Mouse (Mus musculus) left cerebral cortex, postnatal 36 days (tissue): ENCODE measurements around the gene Ofcc1. TPM values are rescaled to one million over a fixed set of nuclear protein-coding genes. Genes with fewer than 3 reads are reported as not detected.

ENCODE experiments used
- DNase-seq, 2 experiments: peaks; one replicate each; pipeline ENCODE4 v3.0.0; 2021 to 2022; ENCODE audit warnings: low spot score in 2 of 2, mixed read lengths in 1 of 2
- intact Hi-C: fragments of 180-260 bp; cut with DNase I; formaldehyde crosslinking; loops from one replicate; pipeline ENCODE4 v1.15.1; 2025
- total RNA-seq, 2 experiments: library from RNA; stranded (reverse); gene quantifications; 2 replicates each; pipeline ENCODE4 v1.2.3; 2021

Gene Ofcc1
- total RNA-seq, 2 experiments from 2014 or later: not detected

DNA sequence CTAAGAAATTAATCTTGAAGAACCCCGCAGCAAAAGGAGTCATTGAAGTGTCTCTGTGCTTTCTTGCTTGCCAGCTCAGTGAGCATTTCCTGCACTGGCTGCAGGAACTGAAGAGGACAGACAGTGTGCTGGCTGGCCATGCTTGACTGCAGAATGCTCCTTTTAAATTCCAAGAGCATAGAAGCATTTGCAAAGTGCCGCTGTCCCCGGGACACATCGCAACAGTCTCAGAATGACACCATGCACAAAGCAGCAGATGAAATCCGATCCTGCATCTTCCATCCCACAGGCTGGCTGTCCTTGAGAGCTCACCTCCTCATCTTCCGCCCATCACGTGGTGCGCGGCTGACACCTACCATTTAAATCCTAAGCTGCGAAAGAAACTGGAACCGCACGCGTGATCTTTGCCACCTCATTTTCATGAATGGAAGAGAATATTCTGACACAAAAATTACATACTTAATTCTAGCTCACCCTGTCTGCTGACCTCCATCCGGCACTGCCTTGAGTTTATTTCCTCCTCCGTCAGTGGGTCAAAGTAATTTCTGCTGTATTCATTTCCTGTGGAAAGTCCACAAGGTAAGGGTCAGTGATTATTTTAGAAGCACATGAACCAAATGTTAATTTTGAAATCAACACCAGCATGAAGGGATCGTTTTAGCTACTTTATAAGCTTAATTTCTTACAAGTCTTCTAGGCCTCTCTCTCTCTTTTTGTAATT lies 98.0 kb downstream of the Ofcc1 start:
- intact Hi-C loops: no loop called here
- DNase-seq: no peak

DNA sequence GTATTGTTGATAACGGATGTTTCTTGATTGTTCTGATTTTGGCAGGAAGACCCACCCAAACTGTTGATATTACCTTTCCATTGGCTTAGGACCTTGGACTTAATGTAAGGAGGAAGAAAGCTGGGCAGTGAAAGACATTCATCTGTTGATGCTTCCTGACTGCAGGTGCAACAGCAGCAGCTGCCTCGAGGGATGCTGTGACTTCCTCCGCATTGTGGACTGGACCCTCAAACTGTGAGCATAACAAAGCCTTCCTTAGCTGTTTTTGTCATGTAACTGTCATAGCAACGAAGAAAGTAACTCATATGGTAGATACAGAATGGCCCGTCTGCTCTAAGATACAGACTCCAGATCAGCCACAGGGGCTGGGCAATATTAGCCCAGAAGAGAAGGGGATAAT lies 102.5 kb downstream of the Ofcc1 start:
- intact Hi-C loops: no loop called here
- DNase-seq: no peak

DNA sequence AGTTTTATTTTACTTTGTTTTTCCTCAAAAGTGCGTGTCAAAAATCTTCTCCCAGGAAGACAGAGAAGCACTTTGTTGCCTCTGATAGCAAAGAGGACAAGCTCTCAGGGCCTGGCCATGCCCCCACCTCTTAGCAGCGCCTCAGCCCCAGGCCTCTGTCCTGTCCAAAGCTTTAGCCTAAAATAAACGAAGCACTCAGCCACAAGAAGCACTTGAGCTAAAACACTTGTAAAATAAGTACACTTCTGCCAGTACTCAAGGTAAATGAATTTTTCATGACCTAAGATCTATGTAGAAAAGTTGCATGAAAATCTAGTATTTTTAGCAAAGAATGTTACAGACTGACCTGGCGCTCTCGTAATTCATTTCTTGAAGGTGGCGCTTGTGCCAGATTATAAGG lies 117.4 kb downstream of the Ofcc1 start:
- intact Hi-C loops: no loop called here
- no peak for DNase-seq

DNA sequence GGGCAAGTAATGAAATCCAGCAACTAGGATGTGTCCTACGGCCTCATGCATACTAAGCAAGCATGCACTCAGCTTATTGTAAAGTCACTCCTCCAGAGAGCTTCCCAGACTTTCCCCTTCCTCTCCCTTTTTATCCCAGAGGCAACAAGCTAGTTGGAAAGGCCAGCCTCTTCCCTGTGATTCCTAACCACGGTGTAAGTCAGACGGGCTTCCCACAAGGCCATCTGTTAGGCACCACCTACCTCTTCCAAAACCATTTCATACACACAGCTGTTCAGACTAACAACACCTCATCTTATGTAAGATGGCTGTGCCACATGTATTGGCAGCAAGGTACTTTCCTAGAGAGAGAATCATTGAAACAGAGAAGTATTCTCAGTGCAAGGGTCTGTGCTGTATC lies 124.9 kb downstream of the Ofcc1 start:
- intact Hi-C loops: no loop called here

DNA sequence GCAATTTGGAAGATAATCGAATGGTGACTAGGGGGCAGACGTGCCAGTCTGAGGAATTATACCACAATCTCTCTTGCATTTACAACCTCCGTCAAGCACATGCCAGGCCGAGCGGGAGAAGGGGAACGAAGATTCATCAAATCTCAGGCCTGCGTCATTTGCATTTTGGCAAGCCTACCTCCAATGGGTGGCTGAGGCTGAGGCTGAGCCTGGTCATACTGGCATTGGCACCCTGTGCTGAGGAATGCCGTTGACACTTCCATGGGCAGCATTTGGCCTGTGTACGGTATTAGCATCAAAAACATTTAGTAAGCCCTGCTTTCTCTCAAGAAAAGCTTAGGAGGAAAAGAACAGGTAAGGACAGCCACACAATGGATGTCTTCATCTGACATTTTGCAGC lies 152.9 kb downstream of the Ofcc1 start:
- DNase-seq: no peak
- intact Hi-C loops: no loop called here

More for the DNA sequence above, 124.9 kb downstream of the Ofcc1 start:
- DNase-seq: peak; percentile 7 to 13

DNA sequence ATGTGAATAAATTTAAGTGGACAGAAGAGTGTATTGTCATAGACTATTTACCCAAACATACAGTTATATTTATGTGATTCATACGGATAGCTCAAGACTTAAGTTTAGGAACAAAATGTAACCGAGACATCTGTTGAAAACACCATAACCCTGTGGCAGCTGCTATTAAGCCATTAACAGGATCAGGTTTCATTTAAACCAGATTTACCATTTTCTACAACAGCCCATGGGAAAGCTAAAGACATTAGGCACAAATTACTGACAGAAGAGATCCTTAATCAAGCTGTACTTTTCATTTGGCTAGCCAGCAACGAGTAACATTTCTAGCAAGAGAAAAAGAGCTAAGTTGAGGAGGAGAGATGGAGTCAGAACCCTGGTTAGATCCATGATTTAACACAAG lies 179.5 kb downstream of the Ofcc1 start:
- intact Hi-C loops: no loop called here

DNA sequence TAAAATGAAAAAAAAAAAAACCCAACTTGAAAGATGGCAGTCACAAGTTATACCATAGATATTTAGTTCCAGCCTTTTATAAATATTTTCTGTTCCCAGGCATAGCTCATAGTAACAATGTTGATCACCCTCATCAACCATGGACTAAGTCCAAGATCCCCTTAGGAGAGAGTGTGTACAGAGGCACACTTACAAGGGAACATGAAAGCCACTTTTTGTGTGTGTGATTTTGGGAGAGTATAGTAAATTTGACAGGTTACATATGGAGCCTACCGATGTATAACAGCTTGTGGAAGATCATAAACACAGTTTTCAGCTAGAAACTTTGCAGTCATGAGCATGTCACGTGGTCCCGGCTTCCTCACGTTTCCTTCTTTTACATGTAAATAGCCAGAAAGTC lies 189.5 kb downstream of the Ofcc1 start:
- intact Hi-C loops: no loop called here
- no peak for DNase-seq

More for the DNA sequence above, 179.5 kb downstream of the Ofcc1 start:
- DNase-seq: no peak

DNA sequence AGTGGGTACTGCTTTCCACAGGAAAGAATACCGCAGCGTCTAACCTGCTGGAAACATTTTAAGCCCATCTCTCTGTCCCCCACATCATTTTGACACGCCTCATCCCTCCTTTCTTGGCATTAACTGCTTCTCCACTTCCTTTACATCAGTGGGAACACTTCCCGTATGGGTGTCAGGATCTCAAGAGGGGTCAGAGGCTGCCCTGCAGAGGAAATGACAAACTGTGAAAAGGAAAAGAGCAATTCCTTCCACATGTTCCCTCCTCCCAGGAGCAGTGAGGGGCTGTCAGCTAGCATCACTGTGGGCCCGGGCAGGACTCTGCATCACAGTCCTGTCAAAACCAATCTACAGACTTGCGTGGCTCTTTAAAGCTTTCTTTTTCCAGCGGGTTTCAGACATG lies 193.4 kb downstream of the Ofcc1 start:
- DNase-seq: no peak
- intact Hi-C loops: no loop called here

DNA sequence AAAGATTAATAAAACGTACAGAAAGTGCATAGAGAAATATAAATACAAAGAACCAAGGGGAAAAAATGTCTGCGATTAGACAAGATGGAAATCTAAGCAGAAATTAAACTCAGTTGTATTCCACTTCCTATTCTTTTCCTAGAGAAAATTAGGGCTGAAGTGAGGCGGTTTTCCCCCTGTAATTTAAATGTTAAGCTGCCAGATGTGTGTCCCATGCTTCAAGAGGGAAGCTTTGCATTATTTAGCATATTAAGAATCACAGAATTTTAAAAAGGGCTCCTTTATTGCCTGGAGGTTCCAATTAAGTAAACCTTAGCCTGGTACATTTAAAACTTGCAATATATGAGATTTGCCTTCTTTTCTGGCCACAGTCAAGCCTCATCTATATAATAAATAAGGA lies 205.8 kb downstream of the Ofcc1 start:
- intact Hi-C loops: no loop called here
- no peak for DNase-seq

DNA sequence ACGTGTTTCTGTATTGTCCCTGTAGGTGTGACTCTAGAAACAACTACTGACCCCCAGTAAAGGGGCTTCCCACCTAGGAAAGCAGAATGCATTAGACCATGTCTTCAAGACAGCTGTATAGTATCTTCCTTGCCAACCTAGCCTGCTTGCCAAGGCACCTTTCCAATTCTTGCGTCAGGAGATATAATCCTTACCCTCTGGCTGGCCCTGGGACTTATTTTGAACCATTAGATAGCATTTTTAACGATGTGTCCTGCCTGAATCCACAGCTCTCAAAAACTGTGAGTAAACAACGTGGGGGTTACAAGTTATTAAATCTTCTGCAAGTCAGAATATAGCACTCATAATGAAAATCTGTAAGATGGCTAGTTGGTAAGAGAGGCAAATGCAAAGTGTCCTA lies 221.3 kb downstream of the Ofcc1 start:
- intact Hi-C loops: no loop called here
- DNase-seq: no peak

DNA sequence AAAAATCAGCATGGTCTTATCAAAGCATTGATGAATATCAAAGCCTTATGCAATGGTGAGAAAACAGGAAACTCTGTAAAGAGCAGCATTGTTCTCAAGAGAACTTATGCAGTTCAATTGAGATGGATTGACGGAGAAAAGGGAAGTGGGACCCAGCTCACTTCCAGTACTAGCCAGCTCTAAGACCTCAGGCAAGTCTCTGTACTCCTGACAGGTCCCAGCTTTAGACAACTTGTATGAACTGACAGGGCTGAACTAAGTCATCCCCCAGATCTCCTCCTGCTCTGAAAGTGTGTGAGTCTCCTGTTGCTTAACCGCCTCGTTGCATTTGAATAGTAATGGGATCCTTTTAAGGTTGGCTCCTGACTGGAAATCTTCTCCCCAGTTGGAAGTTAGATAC lies 225.2 kb downstream of the Ofcc1 start:
- DNase-seq: no peak
- intact Hi-C loops: no loop called here

DNA sequence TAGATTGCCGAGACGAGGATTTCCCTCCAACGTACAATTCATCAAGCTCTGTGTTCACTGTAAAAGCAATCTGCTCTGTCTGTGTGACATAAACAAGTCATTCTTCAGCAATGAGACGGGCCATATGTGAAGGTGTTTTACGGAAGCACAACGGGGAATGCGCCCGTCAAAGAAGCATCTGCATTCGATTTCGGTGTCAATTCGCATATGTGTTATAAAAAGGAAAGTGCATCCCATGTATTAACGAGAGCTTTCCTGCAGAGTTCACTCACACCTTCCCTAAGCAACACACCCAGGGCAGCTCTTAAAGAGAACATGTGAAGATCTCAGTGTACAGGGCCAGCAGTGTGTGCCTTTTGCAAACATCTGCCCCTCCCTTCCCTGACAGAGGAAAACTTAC lies 225.6 kb downstream of the Ofcc1 start:
- intact Hi-C loops: no loop called here
- DNase-seq: no peak

DNA sequence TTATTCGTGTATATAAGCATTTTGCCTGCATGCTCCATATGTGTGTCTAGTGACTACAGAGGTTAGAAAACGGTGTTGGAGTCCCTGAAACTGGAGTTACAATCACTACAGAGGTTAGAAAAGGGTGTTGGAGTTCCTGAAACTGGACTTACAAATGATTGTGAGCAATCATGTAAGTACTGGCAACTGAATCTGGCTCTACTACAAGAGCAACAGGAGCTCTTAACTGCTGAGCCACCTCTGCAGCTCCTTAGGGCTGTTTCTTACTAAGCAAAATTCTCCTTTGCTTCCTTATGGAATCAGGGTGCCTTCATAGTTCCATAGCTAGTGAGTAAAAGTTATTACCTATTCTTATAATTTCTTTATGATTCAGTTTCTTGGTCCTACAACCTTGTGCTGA lies 237.4 kb downstream of the Ofcc1 start:
- intact Hi-C loops: no loop called here
- DNase-seq: no peak

DNA sequence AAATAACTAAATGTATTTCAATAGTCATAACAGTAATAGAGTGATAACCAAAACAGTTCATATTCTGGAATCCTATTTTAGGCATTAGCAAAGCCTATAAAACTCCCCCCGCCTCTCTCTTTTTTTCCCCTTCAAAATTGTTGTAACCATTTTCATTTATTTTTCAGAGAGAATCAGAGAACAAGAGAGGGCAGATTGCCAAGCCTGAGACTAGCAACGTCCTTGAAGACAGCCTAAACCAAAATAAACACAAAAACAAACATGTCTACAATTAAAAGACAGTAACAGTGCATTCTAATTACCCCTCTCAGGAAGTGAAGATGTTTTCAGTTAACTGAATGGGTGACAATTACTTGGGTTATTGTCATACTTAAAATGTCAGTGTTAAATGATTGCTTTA lies 248.9 kb downstream of the Ofcc1 start:
- DNase-seq: no peak
- intact Hi-C loops: no loop called here

DNA sequence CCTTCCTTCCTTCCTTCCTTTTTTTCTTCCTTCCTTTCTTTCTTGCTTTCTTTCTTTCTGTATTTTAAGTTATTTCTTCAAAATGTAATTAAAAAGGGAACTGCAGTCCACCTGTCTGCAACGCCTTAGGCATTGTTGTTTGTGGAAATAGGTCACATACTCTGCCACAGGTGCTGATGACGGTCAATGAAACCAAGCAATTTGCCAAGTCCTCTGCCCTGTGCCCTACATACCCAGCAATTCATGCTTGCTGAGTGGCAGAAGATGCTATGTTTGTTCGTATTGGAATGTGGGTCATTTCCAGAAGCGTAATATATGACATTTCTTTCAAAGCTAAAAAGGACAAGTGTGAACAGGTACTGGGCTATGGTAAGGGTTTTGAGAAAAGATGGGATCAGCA lies 285.0 kb downstream of the Ofcc1 start:
- DNase-seq: no peak
- intact Hi-C loops: no loop called here

DNA sequence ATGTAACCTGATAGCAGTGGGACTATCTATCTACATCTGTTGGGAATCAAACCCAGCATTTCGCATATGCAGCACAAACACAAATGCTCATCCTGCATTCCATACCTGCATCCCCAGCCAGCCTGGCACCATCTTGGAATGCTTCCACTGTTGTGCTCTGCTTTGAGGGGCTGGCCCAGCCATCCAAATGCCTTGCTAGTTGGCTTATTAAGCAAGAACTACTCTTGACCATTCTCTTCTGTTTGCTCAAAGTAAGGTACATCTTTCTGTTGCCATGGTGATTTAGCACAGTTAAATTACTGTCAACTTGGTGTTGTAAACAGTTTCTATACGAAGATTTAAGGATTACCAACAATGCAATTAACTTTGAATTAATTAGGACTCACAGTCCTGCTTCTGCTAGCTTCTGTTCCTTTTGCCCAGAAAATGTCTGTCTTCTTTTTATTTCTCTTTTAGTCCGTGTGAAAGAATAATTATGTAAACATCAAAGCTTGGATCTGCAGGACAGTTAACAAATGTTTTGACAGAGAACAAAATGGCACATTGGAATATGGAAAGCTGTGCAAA lies 286.3 kb downstream of the Ofcc1 start:
- intact Hi-C loops: no loop called here
- peak in 1 of 2 experiments; percentile 3 for DNase-seq

DNA sequence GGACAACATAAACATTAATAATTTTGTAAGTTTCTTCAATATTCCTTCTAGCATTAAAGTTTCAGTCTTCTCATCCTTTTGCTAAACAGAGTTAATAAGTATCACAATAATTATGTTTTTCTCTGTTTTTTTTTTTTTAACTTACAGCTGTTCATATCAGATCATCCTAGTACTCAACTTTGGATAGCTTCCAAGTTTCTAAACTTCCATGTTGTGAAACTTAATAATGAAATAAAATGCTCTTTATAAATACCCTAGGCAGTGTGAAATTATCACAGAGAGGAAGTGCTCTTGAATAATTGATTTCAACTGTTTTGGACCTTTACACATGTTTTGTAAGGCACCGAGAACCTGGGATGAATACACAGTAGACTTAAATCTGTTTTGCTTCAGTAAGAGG lies 291.2 kb downstream of the Ofcc1 start:
- intact Hi-C loops: no loop called here
- DNase-seq: no peak

DNA sequence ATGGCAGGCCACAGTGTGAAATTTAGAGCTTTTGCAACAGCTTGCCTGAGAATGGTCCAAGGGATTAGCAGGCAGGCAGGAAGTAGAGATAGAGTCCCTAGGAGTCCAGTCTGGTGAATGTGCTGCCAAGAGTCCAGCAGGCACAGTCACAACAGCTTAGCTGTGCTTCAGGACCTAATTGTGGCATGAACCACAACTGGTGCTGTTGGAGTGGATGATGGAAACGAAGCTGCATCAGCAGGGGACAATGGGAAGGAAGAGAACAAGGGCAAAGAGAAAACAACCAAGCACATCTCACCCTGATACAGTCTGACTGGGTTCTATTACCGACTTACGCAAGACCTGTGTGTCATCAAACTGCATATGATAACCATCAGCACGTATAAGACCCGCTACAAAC lies 300.0 kb downstream of the Ofcc1 start:
- no peak for DNase-seq
- intact Hi-C loops: no loop called here

DNA sequence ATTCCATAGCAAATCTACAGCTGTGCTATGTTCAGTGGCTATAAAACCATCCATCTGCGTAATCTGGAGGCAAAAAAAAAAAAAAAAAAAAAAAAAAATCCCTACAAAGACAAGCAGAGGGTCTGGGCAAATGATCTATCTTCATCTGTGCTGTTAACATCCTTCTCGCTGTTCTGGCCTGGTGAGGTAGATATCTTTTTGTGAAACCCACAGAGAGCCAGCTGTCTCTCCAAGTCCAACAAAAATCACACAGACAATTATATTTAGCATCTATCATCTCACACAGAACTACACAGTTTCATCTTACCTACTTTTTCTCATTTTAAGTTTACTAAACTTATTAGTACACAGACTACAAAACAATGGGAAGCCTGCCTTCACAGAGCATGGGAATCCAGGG lies 323.4 kb downstream of the Ofcc1 start:
- DNase-seq: peak in 1 of 2 experiments; percentile 3

DNA sequence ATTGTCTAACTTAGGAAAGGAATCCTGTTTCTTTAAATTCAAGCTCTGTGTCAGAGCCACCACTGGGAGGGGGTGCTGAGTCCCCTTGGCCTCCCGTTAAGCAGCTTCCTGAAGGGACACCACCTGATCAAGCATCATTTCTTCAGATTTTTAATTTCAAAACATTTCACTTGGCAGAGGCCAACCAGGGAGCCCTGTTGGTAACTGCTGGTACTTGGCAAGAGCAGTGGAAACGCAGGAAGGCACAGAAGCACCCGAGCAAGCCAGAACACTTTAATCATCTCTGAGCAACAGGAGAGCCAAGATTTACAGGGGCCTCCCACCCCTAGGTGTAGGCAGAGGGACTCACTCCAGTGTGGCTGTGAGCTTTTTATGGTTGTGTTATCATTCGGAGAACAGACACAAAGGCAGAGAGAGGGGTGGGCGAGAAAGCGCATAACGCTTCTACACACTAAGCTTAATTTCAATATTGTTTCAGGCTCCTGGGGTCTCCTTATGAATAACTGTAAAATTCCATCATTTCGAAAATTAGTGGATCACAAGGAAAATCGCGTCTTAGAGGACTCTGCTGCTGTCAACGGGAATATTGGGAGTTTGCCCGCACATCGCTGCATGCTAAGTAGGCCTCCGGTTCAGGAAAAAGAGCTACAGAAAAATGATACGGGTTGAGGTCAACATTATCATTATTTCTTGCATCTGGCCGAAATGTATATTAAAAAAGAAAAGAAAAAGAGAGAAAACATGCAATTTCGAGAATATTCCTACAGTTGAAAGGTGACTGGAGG lies 324.1 kb downstream of the Ofcc1 start:
- DNase-seq: peak; percentile 40 to 53
- intact Hi-C loops: no loop called here

More for the DNA sequence above, 323.4 kb downstream of the Ofcc1 start:
- intact Hi-C loops: no loop called here

DNA sequence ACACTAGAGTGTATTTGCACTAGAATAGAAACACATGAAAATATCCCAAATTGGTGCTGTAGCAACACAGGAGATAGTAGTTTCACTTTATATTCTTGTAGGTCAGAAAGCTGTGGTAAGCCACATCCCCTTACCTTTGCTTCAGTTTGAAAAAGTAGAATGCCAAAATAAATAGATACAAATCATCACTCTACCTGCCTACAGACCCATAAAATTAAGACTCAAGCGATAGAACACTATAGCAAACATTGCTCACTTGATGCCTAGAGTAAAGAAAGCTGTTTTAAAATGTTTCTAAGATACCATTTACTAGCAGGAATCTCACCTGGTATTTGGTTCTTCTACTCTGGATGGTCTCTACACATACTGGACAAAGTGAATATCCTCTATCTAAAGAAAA lies 331.8 kb downstream of the Ofcc1 start:
- no peak for DNase-seq
- intact Hi-C loops: no loop called here
